Mouse (Mus musculus): ENCODE measurements around the gene Plvap. TPM values are rescaled to one million over a fixed set of nuclear protein-coding genes. Genes with fewer than 3 reads are reported as not detected.

Plvap gene
- polyA plus RNA-seq (2014; fragmentation: Illumina TruSeq; extraction: RNeasy Lipid Tissue Mini Kit (QIAGEN cat#74804); ENCODE audit: low read depth, low replicate concordance) = 4.8 TPM

GRCm38 (mm10) chr8:71511644-71512043 lies at the start of gene Plvap:
Gene Plvap, minus strand, starts transcription at chr8:71511752.

GRCm38 (mm10) chr8:71558071-71558957 lies 46.8 kb upstream of the Plvap start, which contains the start of gene Tmem221:
Gene Tmem221, minus strand, starts transcription at chr8:71558871.

GRCm38 (mm10) chr8:71542632-71543343 lies 31.2 kb upstream of the Plvap start, which contains the start of gene Mvb12a:
Gene Mvb12a, plus strand, starts transcription at chr8:71542922.

GRCm38 (mm10) chr8:71537028-71537867 lies 25.7 kb upstream of the Plvap start, which contains the start of gene Bst2:
Gene Bst2, minus strand, starts transcription at chr8:71537456.

GRCm38 (mm10) chr8:71525226-71526050 lies 13.9 kb upstream of the Plvap start, which contains the start of gene Ccdc194:
Gene Ccdc194, minus strand, starts transcription at chr8:71525711.

GRCm38 (mm10) chr8:71487691-71488445 lies 23.7 kb downstream of the Plvap start, which contains the start of gene Gtpbp3:
Gene Gtpbp3, plus strand, starts transcription at chr8:71488103.

GRCm38 (mm10) chr8:71485142-71486135 lies 26.1 kb downstream of the Plvap start, which contains the start of gene Ano8:
Gene Ano8, minus strand, starts transcription at chr8:71485963.

GRCm38 (mm10) chr8:71468916-71469315 lies 42.6 kb downstream of the Plvap start, which contains the start of gene Dda1:
Gene Dda1, plus strand, starts transcription at chr8:71469199.

GRCm38 (mm10) chr8:71464513-71465500 lies 46.7 kb downstream of the Plvap start, which contains the start of gene Mrpl34:
Gene Mrpl34, plus strand, starts transcription at chr8:71464959.

GRCm38 (mm10) chr8:71463188-71464033 lies 48.1 kb downstream of the Plvap start, which contains the start of gene Abhd8:
Gene Abhd8, minus strand, starts transcription at chr8:71463655.

Other genes starting within 250 kb of the Plvap start
- gene Myo9b, start 239.0 kb downstream of the Plvap start, polyA plus RNA-seq (2014; fragmentation: Illumina TruSeq; extraction: RNeasy Lipid Tissue Mini Kit (QIAGEN cat#74804); ENCODE audit: low read depth, low replicate concordance) = 4.1 TPM
- 2.9 TPM for gene Haus8, start 238.8 kb downstream of the Plvap start, polyA plus RNA-seq (2014; fragmentation: Illumina TruSeq; extraction: RNeasy Lipid Tissue Mini Kit (QIAGEN cat#74804); ENCODE audit: low read depth, low replicate concordance)
- 1.8 TPM for gene Use1, start 144.9 kb downstream of the Plvap start, polyA plus RNA-seq (2014; fragmentation: Illumina TruSeq; extraction: RNeasy Lipid Tissue Mini Kit (QIAGEN cat#74804); ENCODE audit: low read depth, low replicate concordance)
- 1.9 TPM for gene Ocel1, start 140.5 kb downstream of the Plvap start, polyA plus RNA-seq (2014; fragmentation: Illumina TruSeq; extraction: RNeasy Lipid Tissue Mini Kit (QIAGEN cat#74804); ENCODE audit: low read depth, low replicate concordance)
- gene Nr2f6, start 129.8 kb downstream of the Plvap start, polyA plus RNA-seq (2014; fragmentation: Illumina TruSeq; extraction: RNeasy Lipid Tissue Mini Kit (QIAGEN cat#74804); ENCODE audit: low read depth, low replicate concordance) = 3.4 TPM
- gene Ushbp1, start 116.0 kb downstream of the Plvap start, polyA plus RNA-seq (2014; fragmentation: Illumina TruSeq; extraction: RNeasy Lipid Tissue Mini Kit (QIAGEN cat#74804); ENCODE audit: low read depth, low replicate concordance) = 2.4 TPM
- 30.8 TPM for gene Babam1, start 114.9 kb downstream of the Plvap start, polyA plus RNA-seq (2014; fragmentation: Illumina TruSeq; extraction: RNeasy Lipid Tissue Mini Kit (QIAGEN cat#74804); ENCODE audit: low read depth, low replicate concordance)
- 0.41 TPM for gene Ankle1, start 105.7 kb downstream of the Plvap start, polyA plus RNA-seq (2014; fragmentation: Illumina TruSeq; extraction: RNeasy Lipid Tissue Mini Kit (QIAGEN cat#74804); ENCODE audit: low read depth, low replicate concordance)
- gene Abhd8, start 48.1 kb downstream of the Plvap start, polyA plus RNA-seq (2014; fragmentation: Illumina TruSeq; extraction: RNeasy Lipid Tissue Mini Kit (QIAGEN cat#74804); ENCODE audit: low read depth, low replicate concordance) = 1.1 TPM
- gene Mrpl34, start 46.8 kb downstream of the Plvap start, polyA plus RNA-seq (2014; fragmentation: Illumina TruSeq; extraction: RNeasy Lipid Tissue Mini Kit (QIAGEN cat#74804); ENCODE audit: low read depth, low replicate concordance) = 10.8 TPM
- gene Dda1, start 42.6 kb downstream of the Plvap start, polyA plus RNA-seq (2014; fragmentation: Illumina TruSeq; extraction: RNeasy Lipid Tissue Mini Kit (QIAGEN cat#74804); ENCODE audit: low read depth, low replicate concordance) = 3.4 TPM
- gene Ano8, start 25.8 kb downstream of the Plvap start, polyA plus RNA-seq (2014; fragmentation: Illumina TruSeq; extraction: RNeasy Lipid Tissue Mini Kit (QIAGEN cat#74804); ENCODE audit: low read depth, low replicate concordance) = 1.0 TPM
- 1.6 TPM for gene Gtpbp3, start 23.6 kb downstream of the Plvap start, polyA plus RNA-seq (2014; fragmentation: Illumina TruSeq; extraction: RNeasy Lipid Tissue Mini Kit (QIAGEN cat#74804); ENCODE audit: low read depth, low replicate concordance)
- gene Ccdc194, start 14.0 kb upstream of the Plvap start, polyA plus RNA-seq (2014; fragmentation: Illumina TruSeq; extraction: RNeasy Lipid Tissue Mini Kit (QIAGEN cat#74804); ENCODE audit: low read depth, low replicate concordance) = not detected
- gene Bst2, start 25.7 kb upstream of the Plvap start, polyA plus RNA-seq (2014; fragmentation: Illumina TruSeq; extraction: RNeasy Lipid Tissue Mini Kit (QIAGEN cat#74804); ENCODE audit: low read depth, low replicate concordance) = 6.9 TPM
- gene Mvb12a, start 31.2 kb upstream of the Plvap start, polyA plus RNA-seq (2014; fragmentation: Illumina TruSeq; extraction: RNeasy Lipid Tissue Mini Kit (QIAGEN cat#74804); ENCODE audit: low read depth, low replicate concordance) = 0.70 TPM
- gene Tmem221, start 47.1 kb upstream of the Plvap start, polyA plus RNA-seq (2014; fragmentation: Illumina TruSeq; extraction: RNeasy Lipid Tissue Mini Kit (QIAGEN cat#74804); ENCODE audit: low read depth, low replicate concordance) = 3.8 TPM
- gene Nxnl1, start 54.8 kb upstream of the Plvap start, polyA plus RNA-seq (2014; fragmentation: Illumina TruSeq; extraction: RNeasy Lipid Tissue Mini Kit (QIAGEN cat#74804); ENCODE audit: low read depth, low replicate concordance) = 0.35 TPM
- gene Slc27a1, start 57.1 kb upstream of the Plvap start, polyA plus RNA-seq (2014; fragmentation: Illumina TruSeq; extraction: RNeasy Lipid Tissue Mini Kit (QIAGEN cat#74804); ENCODE audit: low read depth, low replicate concordance) = 14.2 TPM
- gene Pgls, start 80.4 kb upstream of the Plvap start, polyA plus RNA-seq (2014; fragmentation: Illumina TruSeq; extraction: RNeasy Lipid Tissue Mini Kit (QIAGEN cat#74804); ENCODE audit: low read depth, low replicate concordance) = 0.82 TPM
- not detected for gene Fam129c, start 85.9 kb upstream of the Plvap start, polyA plus RNA-seq (2014; fragmentation: Illumina TruSeq; extraction: RNeasy Lipid Tissue Mini Kit (QIAGEN cat#74804); ENCODE audit: low read depth, low replicate concordance)
- 54.8 TPM for gene Colgalt1, start 99.2 kb upstream of the Plvap start, polyA plus RNA-seq (2014; fragmentation: Illumina TruSeq; extraction: RNeasy Lipid Tissue Mini Kit (QIAGEN cat#74804); ENCODE audit: low read depth, low replicate concordance)
- gene Unc13a, start 160.0 kb upstream of the Plvap start, polyA plus RNA-seq (2014; fragmentation: Illumina TruSeq; extraction: RNeasy Lipid Tissue Mini Kit (QIAGEN cat#74804); ENCODE audit: low read depth, low replicate concordance) = 0.70 TPM
- not detected for gene Jak3, start 164.5 kb upstream of the Plvap start, polyA plus RNA-seq (2014; fragmentation: Illumina TruSeq; extraction: RNeasy Lipid Tissue Mini Kit (QIAGEN cat#74804); ENCODE audit: low read depth, low replicate concordance)
- not detected for gene Insl3, start 177.5 kb upstream of the Plvap start, polyA plus RNA-seq (2014; fragmentation: Illumina TruSeq; extraction: RNeasy Lipid Tissue Mini Kit (QIAGEN cat#74804); ENCODE audit: low read depth, low replicate concordance)
- gene B3gnt3, start 190.0 kb upstream of the Plvap start, polyA plus RNA-seq (2014; fragmentation: Illumina TruSeq; extraction: RNeasy Lipid Tissue Mini Kit (QIAGEN cat#74804); ENCODE audit: low read depth, low replicate concordance) = 9.2 TPM
- not detected for gene Fcho1, start 214.0 kb upstream of the Plvap start, polyA plus RNA-seq (2014; fragmentation: Illumina TruSeq; extraction: RNeasy Lipid Tissue Mini Kit (QIAGEN cat#74804); ENCODE audit: low read depth, low replicate concordance)